Mouse (Mus musculus) limb, embryonic 12.5 days (tissue): ENCODE data around the gene Ublcp1. TPM values are rescaled to one million over a fixed set of nuclear protein-coding genes. Genes with fewer than 3 reads are reported as not detected.
"Not testable (repeated sequence)": the region's sequence is repeated elsewhere in the genome, so short reads cannot be mapped to it uniquely, and the experiment has no call there.

Source experiments
- ATAC-seq: fragments of 200-750 bp; cut with Nextera tagmentation; 2 replicates; pipeline ENCODE4 v1.8.0; 2017; ENCODE audit warnings: low read depth, moderate TSS enrichment; ENCODE audit not compliant: insufficient number of reproducible peaks, insufficient read depth, low FRiP score, low TSS enrichment
- H3K27ac ChIP-seq: fragments of 300-500 bp; sonication (generic); 2 replicates; pipeline ENCODE4 v1.5.1; 2016; ENCODE audit warnings: mild to moderate bottlenecking, moderate library complexity
- H3K27me3 ChIP-seq: fragments of 300-500 bp; sonication (generic); 2 replicates; pipeline ENCODE4 v1.6.1; 2016; ENCODE audit warnings: mild to moderate bottlenecking, moderate library complexity
- H3K36me3 ChIP-seq: fragments of 300-500 bp; sonication (generic); 2 replicates; pipeline ENCODE4 v1.6.1; 2016; ENCODE audit warnings: mild to moderate bottlenecking, moderate library complexity
- H3K4me1 ChIP-seq: fragments of 300-500 bp; sonication (generic); replicated peaks from 2 replicates; pipeline ENCODE4 v1.6.1; 2016
- H3K4me2 ChIP-seq: fragments of 300-500 bp; sonication (generic); 2 replicates; pipeline ENCODE4 v1.6.1; 2016; ENCODE audit warnings: mild to moderate bottlenecking, moderate library complexity
- H3K4me3 ChIP-seq: fragments of 300-500 bp; sonication (generic); replicated peaks from 2 replicates; pipeline ENCODE4 v1.5.1; 2016; ENCODE audit warnings: mild to moderate bottlenecking
- H3K9ac ChIP-seq: fragments of 300-500 bp; sonication (generic); replicated peaks from 2 replicates; pipeline ENCODE4 v1.6.1; 2016; ENCODE audit warnings: mild to moderate bottlenecking, moderate library complexity
- H3K9me3 ChIP-seq: fragments of 300-500 bp; sonication (generic); 2 replicates; pipeline ENCODE4 v1.6.1; 2016; ENCODE audit warnings: mild to moderate bottlenecking, moderate library complexity
- WGBS: fragments of 180-500 bp; shearing (Covaris S2); methylation state at CpG from one replicate; pipeline ENCODE4 v1.1.7; 2016; 5-methylcytosine and 5-hydroxymethylcytosine counted together
- polyA plus RNA-seq: library from polyadenylated mRNA; unstranded; fragments of >200 nt; fragmentation: Nextera tagmentation; extraction: Ambion mirVana; gene quantifications from 2 replicates; pipeline ENCODE4 v1.2.1, GENCODE M21; 2016

The Ublcp1 gene
- polyA plus RNA-seq, 1 experiment from 2014 or later, result 76.3 TPM

- H3K9me3 ChIP-seq, H3K27ac ChIP-seq, H3K4me2 ChIP-seq, ATAC-seq, H3K4me3 ChIP-seq, H3K9ac ChIP-seq, H3K27me3 ChIP-seq, H3K4me1 ChIP-seq: not testable (repeated sequence)
- H3K36me3 ChIP-seq, result peaks cover 32% of the 10 kb centered on the region
- WGBS, result 94% methylated on average over 5 of the region's 5 CpGs
Measured at GRCm38 (mm10) chr11:44452016-44452415, 18.3 kb downstream of the Ublcp1 start.

GRCm38 (mm10) chr11:44451046-44451445 lies 19.3 kb downstream of the Ublcp1 start:
- ATAC-seq, result no peak
- peaks cover 22% of the 10 kb centered on the region; the same call in 1 of the 2 replicates for H3K36me3 ChIP-seq

GRCm38 (mm10) chr11:44437786-44438185 lies 32.5 kb downstream of the Ublcp1 start:
- Histone ChIP-seq H3K9me3 (no peaks in the 10 kb centered on the region), H3K36me3 (no peaks in the 10 kb centered on the region), H3K4me1 (no peaks in the 10 kb centered on the region), H3K27me3 (no peaks in the 10 kb centered on the region), H3K9ac (no peak overlapping the region), H3K4me2 (no peak overlapping the region), H3K27ac (no peak overlapping the region), H3K4me3 (no peak overlapping the region)
- 93% methylated on average over 6 of the region's 6 CpGs for WGBS
- no peak for ATAC-seq

More at GRCm38 (mm10) chr11:44451046-44451445, 19.3 kb downstream of the Ublcp1 start:
- no peak overlapping the region for H3K4me3 ChIP-seq
- H3K4me1 ChIP-seq, result no peaks in the 10 kb centered on the region
- H3K27ac ChIP-seq, result no peak overlapping the region
- no peak overlapping the region for H3K9ac ChIP-seq
- no peaks in the 10 kb centered on the region for H3K27me3 ChIP-seq
- no peaks in the 10 kb centered on the region for H3K9me3 ChIP-seq
- no peak overlapping the region for H3K4me2 ChIP-seq

- no peak overlapping the region for H3K4me2 ChIP-seq
- no peaks in the 10 kb centered on the region for H3K9me3 ChIP-seq
- 88% methylated on average over 3 of the region's 3 CpGs for WGBS
- H3K9ac ChIP-seq, result no peak overlapping the region
- no peaks in the 10 kb centered on the region for H3K27me3 ChIP-seq
- no peak overlapping the region for H3K27ac ChIP-seq
- no peak overlapping the region for H3K4me3 ChIP-seq
- no peaks in the 10 kb centered on the region for H3K36me3 ChIP-seq
- H3K4me1 ChIP-seq, result no peaks in the 10 kb centered on the region
- no peak for ATAC-seq
Measured at GRCm38 (mm10) chr11:44430036-44430435, 40.3 kb downstream of the Ublcp1 start.

GRCm38 (mm10) chr11:44427951-44428350 lies 42.3 kb downstream of the Ublcp1 start:
- H3K27ac ChIP-seq, result no peak overlapping the region
- 73% methylated on average over 2 of the region's 2 CpGs for WGBS

GRCm38 (mm10) chr11:44425626-44426025 lies 44.7 kb downstream of the Ublcp1 start:
- WGBS, result 69% methylated on average over 6 of the region's 6 CpGs
- no peak for ATAC-seq
- Histone ChIP-seq H3K9me3 (no peaks in the 10 kb centered on the region), H3K9ac (no peak overlapping the region), H3K4me3 (no peak overlapping the region), H3K4me1 (peaks cover 11% of the 10 kb centered on the region; the same call in 1 of the 2 replicates), H3K27ac (no peak overlapping the region), H3K4me2 (no peak overlapping the region), H3K36me3 (no peaks in the 10 kb centered on the region), H3K27me3 (no peaks in the 10 kb centered on the region)

More at GRCm38 (mm10) chr11:44427951-44428350, 42.3 kb downstream of the Ublcp1 start:
- no peaks in the 10 kb centered on the region for H3K36me3 ChIP-seq
- H3K4me3 ChIP-seq, result no peak overlapping the region
- no peak for ATAC-seq
- peaks cover 11% of the 10 kb centered on the region; the same call in 1 of the 2 replicates for H3K4me1 ChIP-seq
- no peaks in the 10 kb centered on the region for H3K27me3 ChIP-seq
- H3K9ac ChIP-seq, result no peak overlapping the region
- H3K4me2 ChIP-seq, result no peak overlapping the region
- no peaks in the 10 kb centered on the region for H3K9me3 ChIP-seq

- Histone ChIP-seq H3K9me3 (no peaks in the 10 kb centered on the region), H3K36me3 (no peaks in the 10 kb centered on the region), H3K4me2 (no peak overlapping the region), H3K4me3 (no peak overlapping the region), H3K9ac (no peak overlapping the region), H3K27ac (no peak overlapping the region), H3K27me3 (no peaks in the 10 kb centered on the region), H3K4me1 (peaks cover 11% of the 10 kb centered on the region; the same call in 1 of the 2 replicates)
- 57% methylated on average over 8 of the region's 8 CpGs for WGBS
- ATAC-seq, result no peak
Measured at GRCm38 (mm10) chr11:44425006-44425405, 45.3 kb downstream of the Ublcp1 start.

GRCm38 (mm10) chr11:44423955-44424354 lies 46.3 kb downstream of the Ublcp1 start:
- Histone ChIP-seq H3K9ac (no peak overlapping the region), H3K4me1 (peaks cover 11% of the 10 kb centered on the region; the same call in 1 of the 2 replicates), H3K4me3 (no peak overlapping the region), H3K36me3 (no peaks in the 10 kb centered on the region), H3K9me3 (no peaks in the 10 kb centered on the region), H3K27ac (peak overlapping the region; percentile 59; the same call in 1 of the 2 replicates), H3K4me2 (no peak overlapping the region), H3K27me3 (no peaks in the 10 kb centered on the region)
- ATAC-seq, result no peak
- 43% methylated on average over 5 of the region's 5 CpGs for WGBS

GRCm38 (mm10) chr11:44423261-44423660 lies 47.0 kb downstream of the Ublcp1 start:
- H3K27me3 ChIP-seq, result no peaks in the 10 kb centered on the region
- no peak overlapping the region for H3K27ac ChIP-seq
- no peaks in the 10 kb centered on the region for H3K36me3 ChIP-seq
- no peak for ATAC-seq
- H3K4me1 ChIP-seq, result peaks cover 11% of the 10 kb centered on the region; the same call in 1 of the 2 replicates
- H3K9ac ChIP-seq, result no peak overlapping the region
- WGBS, result 45% methylated on average over 6 of the region's 6 CpGs
- no peak overlapping the region for H3K4me3 ChIP-seq
- no peaks in the 10 kb centered on the region for H3K9me3 ChIP-seq
- H3K4me2 ChIP-seq, result no peak overlapping the region

- WGBS, result 69% methylated on average over 10 of the region's 10 CpGs
- Histone ChIP-seq H3K36me3 (no peaks in the 10 kb centered on the region), H3K27ac (no peak overlapping the region), H3K9ac (no peak overlapping the region), H3K27me3 (no peaks in the 10 kb centered on the region), H3K9me3 (no peaks in the 10 kb centered on the region), H3K4me2 (no peak overlapping the region), H3K4me1 (peaks cover 11% of the 10 kb centered on the region; the same call in 1 of the 2 replicates), H3K4me3 (no peak overlapping the region)
- ATAC-seq, result no peak
Measured at GRCm38 (mm10) chr11:44422337-44423111, 47.8 kb downstream of the Ublcp1 start.

GRCm38 (mm10) chr11:44417403-44417802 lies 52.9 kb downstream of the Ublcp1 start:
- 0 out of 2 replicates have a peak, but pooled peaks cover 3% of the 10 kb centered on the region for H3K27me3 ChIP-seq
- no peak overlapping the region for H3K4me3 ChIP-seq
- WGBS, result 28% methylated on average over 1 of the region's 1 CpGs

More at GRCm38 (mm10) chr11:44417403-44417802, 52.9 kb downstream of the Ublcp1 start:
- no peak overlapping the region for H3K9ac ChIP-seq
- H3K4me1 ChIP-seq, result no peaks in the 10 kb centered on the region
- H3K4me2 ChIP-seq, result no peak overlapping the region
- H3K27ac ChIP-seq, result no peak overlapping the region
- no peaks in the 10 kb centered on the region for H3K9me3 ChIP-seq
- no peaks in the 10 kb centered on the region for H3K36me3 ChIP-seq
- ATAC-seq, result no peak
